Mouse (Mus musculus): ENCODE results near the gene Rdh12.

- TF ChIP-seq CTCF (conservative IDR thresholded peaks at IDR 0.05 in 1 of 2, IDR thresholded peaks at IDR 0.05 in 1 of 2; ENCODE audit: low read depth in 2 of 2, low read length in 2 of 2) (no peak), POLR2A (IDR thresholded peaks at IDR 0.05; ENCODE audit: low read depth, low read length) (no peak), CHD2 (IDR thresholded peaks at IDR 0.05; ENCODE audit: low read length) (no peak), USF1 (IDR thresholded peaks at IDR 0.05; ENCODE audit: low read depth, low read length) (no peak), MYC (IDR thresholded peaks at IDR 0.05; ENCODE audit: low read depth, low read length) (no peak), TCF12 (IDR thresholded peaks at IDR 0.05; ENCODE audit: low read depth, low read length) (no peak), MEF2A (IDR thresholded peaks at IDR 0.05; ENCODE audit: borderline replicate concordance, low read depth, low read length) (no peak)
Measured at GRCm38 (mm10) chr12:79248110-79248509, 39.4 kb downstream of the Rdh12 start.
